Mouse (Mus musculus) lung, embryonic 14.5 days (tissue): ENCODE data around the gene B3galnt2. TPM values are rescaled to one million over a fixed set of nuclear protein-coding genes. Genes with fewer than 3 reads are reported as not detected.
"Not testable (repeated sequence)": the region's sequence is repeated elsewhere in the genome, so short reads cannot be mapped to it uniquely, and the experiment has no call there.

Source experiments
- ATAC-seq: fragments of 200-750 bp; cut with Nextera tagmentation; 2 replicates; pipeline ENCODE4 v1.8.0; 2017; ENCODE audit warnings: mild to moderate bottlenecking, moderate TSS enrichment, moderate library complexity; ENCODE audit not compliant: insufficient read depth
- DNase-seq: peaks from one replicate; pipeline ENCODE4 v3.0.0-alpha.2; 2015
- H3K27ac ChIP-seq: fragments of 300-500 bp; sonication (generic); 2 replicates; pipeline ENCODE4 v1.5.1; 2014; ENCODE audit warnings: low read depth, mild to moderate bottlenecking, moderate library complexity
- H3K27me3 ChIP-seq: fragments of 300-500 bp; sonication (generic); 2 replicates; pipeline ENCODE4 v1.6.1; 2014; ENCODE audit warnings: low read length, control low read depth; ENCODE audit not compliant: insufficient read depth
- H3K36me3 ChIP-seq: fragments of 300-500 bp; sonication (generic); 2 replicates; pipeline ENCODE4 v1.6.1; 2014; ENCODE audit warnings: control low read depth; ENCODE audit not compliant: insufficient read depth
- H3K4me1 ChIP-seq: fragments of 300-500 bp; sonication (generic); 2 replicates; pipeline ENCODE4 v1.6.1; 2014; ENCODE audit warnings: antibody characterized with exemption, control low read depth; ENCODE audit not compliant: insufficient read depth
- H3K4me2 ChIP-seq: fragments of 300-500 bp; sonication (generic); 2 replicates; pipeline ENCODE4 v1.6.1; 2014; ENCODE audit warnings: mild to moderate bottlenecking
- H3K4me3 ChIP-seq: fragments of 300-500 bp; sonication (generic); 2 replicates; pipeline ENCODE4 v1.5.1; 2014; ENCODE audit warnings: low read depth, low read length
- H3K9ac ChIP-seq: fragments of 300-500 bp; sonication (generic); 2 replicates; pipeline ENCODE4 v1.6.1; 2014
- H3K9me3 ChIP-seq: fragments of 300-500 bp; sonication (generic); 2 replicates; pipeline ENCODE4 v1.6.1; 2016; ENCODE audit warnings: low read depth, low read length, control low read depth
- CTCF ChIP-seq: IDR thresholded peaks from 2 replicates; pipeline ENCODE4 v1.5.1; 2016; ENCODE audit warnings: antibody characterized with exemption, low read depth
- WGBS: fragments of 180-500 bp; shearing (Covaris S2); extraction: QIAGEN DNeasy Blood & Tissue Kit; methylation state at CpG from one replicate; pipeline ENCODE4 v1.1.7; 2014; 5-methylcytosine and 5-hydroxymethylcytosine counted together
- polyA plus RNA-seq: library from polyadenylated mRNA; unstranded; fragments of >200 nt; fragmentation: Nextera tagmentation; extraction: Ambion mirVana; gene quantifications from 2 replicates; pipeline ENCODE4 v1.2.1, GENCODE M21; 2014

B3galnt2 gene
- polyA plus RNA-seq, 1 experiment from 2014 or later, result 46.1 TPM

DNA sequence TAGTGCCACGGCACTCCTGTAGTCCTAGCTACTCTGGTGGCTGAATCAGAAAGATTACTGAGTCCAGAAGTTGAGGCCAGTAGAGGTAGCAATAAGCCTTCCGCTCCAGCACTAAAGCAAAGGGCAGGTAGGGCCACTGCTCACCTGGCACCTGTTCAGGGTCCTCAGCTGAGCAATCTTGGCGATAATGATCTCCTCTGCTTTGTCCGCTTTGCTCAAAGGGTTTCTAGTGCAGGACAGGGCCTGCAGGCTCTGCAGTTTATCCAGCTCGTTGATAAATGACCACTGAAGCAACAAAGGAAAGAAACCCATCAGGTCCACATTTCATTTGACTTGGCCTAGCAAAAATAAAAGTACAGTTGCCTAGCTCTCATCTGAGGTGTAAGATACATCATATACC lies 50.7 kb downstream of the B3galnt2 start:
- Histone ChIP-seq H3K9ac (no peak overlapping the region), H3K27me3 (no peaks in the 10 kb centered on the region), H3K9me3 (no peaks in the 10 kb centered on the region), H3K4me1 (no peaks in the 10 kb centered on the region), H3K27ac (no peak overlapping the region), H3K4me2 (no peak overlapping the region), H3K36me3 (peaks cover 62% of the 10 kb centered on the region), H3K4me3 (no peak overlapping the region)
- DNase-seq (no peak), ATAC-seq (no peak)
- no peak for TF ChIP-seq CTCF
- WGBS, result 93% methylated on average over 5 of the region's 5 CpGs

DNA sequence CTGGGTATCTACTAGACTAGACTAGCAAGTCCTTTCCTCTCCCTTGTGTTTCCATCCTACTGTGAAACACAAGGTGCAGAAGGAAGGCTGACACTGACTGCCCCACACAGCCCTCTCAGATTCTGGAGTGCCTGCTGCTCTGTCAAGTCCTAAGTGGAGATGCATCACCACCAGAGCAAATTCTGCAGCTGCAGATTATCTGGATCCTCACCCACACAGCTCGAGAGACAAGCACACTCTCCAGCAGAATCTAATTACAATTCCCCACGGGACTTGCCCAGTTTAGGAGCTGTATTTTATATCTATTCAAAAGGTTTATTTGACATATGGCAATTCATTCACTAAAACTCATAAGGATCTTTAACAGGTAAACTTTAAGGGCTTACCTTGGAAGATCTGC lies 51.8 kb downstream of the B3galnt2 start:
- Histone ChIP-seq H3K27me3 (no peaks in the 10 kb centered on the region), H3K4me2 (no peak overlapping the region), H3K9me3 (no peaks in the 10 kb centered on the region), H3K9ac (no peak overlapping the region), H3K4me3 (no peak overlapping the region), H3K27ac (no peak overlapping the region), H3K4me1 (no peaks in the 10 kb centered on the region), H3K36me3 (peaks cover 61% of the 10 kb centered on the region)
- TF ChIP-seq CTCF, result no peak
- DNase-seq (no peak), ATAC-seq (no peak)
- 77% methylated on average over 2 of the region's 2 CpGs for WGBS

DNA sequence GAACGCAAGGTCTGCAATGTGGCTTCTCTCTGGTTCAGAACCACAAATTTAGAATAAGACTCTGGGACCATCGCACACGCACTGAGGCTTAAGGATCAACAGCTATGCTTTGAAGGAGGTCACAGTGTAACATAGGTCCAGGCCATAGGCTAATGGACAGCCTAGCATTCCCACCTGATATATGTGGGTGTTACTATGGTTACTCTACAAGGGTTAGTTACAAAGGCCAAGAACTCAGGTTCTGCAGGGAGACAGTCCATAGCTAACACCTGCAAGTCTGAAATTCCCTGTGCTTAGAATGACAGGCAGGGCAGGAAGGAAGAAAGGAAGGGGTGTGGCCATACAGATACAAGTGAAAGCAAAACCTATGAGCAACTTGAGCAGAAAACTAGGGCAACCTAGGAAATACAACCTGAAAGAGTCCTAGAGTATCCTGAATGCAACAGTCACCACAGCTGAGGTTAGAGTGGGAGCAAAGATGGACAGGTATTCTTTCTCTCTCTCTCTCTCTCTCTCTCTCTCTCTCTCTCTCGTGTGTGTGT lies 57.3 kb downstream of the B3galnt2 start:
- TF ChIP-seq CTCF, result no peak
- Histone ChIP-seq H3K9me3 (no peaks in the 10 kb centered on the region), H3K4me2 (no peak overlapping the region), H3K9ac (no peak overlapping the region), H3K36me3 (peaks cover 57% of the 10 kb centered on the region), H3K4me3 (no peak overlapping the region), H3K4me1 (no peaks in the 10 kb centered on the region), H3K27me3 (no peaks in the 10 kb centered on the region), H3K27ac (no peak overlapping the region)
- WGBS, result 86% methylated on average over 4 of the region's 4 CpGs
- DNase-seq, result no peak
- ATAC-seq, result no peak

DNA sequence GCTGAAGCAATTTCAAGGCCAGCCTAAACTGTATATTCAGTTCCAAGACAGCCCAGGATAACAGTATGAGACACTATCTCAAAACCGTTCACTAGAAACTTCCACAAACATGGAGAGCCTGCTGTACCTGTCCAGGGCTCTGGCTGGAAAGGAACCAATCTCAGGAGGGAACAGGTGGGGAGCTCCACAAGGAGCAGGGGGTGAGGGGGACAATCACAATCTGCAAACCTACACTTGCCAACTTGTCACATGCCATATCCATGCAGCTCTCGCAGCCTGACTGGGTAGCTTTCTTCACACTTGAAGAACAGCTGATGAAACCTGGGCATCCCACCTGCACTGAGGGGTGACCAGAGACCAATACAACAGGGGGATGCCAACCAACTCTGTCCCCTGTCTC lies 59.7 kb downstream of the B3galnt2 start:
- Histone ChIP-seq H3K27me3 (no peaks in the 10 kb centered on the region), H3K27ac (no peak overlapping the region), H3K4me2 (no peak overlapping the region), H3K9ac (no peak overlapping the region), H3K36me3 (peaks cover 65% of the 10 kb centered on the region), H3K9me3 (no peaks in the 10 kb centered on the region), H3K4me1 (no peaks in the 10 kb centered on the region), H3K4me3 (no peak overlapping the region)
- TF ChIP-seq CTCF, result no peak
- 88% methylated on average over 2 of the region's 2 CpGs for WGBS
- ATAC-seq, result no peak
- DNase-seq, result no peak

DNA sequence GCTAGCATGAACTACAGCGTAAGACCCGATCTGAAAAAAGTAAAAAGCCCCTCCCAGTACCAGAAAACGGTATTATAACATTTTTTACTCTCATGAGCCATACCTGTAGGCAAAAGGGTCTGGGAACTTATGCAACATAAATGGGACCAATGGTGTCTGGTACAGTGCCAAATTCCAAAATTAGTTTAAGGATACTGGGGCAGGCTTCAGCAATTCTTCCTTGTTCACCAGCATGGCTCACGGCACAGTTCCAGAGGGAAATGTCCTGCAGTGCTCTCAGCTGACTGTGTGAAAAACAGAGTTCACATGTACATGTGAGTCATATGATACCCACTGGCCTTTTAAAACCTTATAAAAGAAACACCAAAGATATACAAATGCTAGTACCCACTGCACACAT lies 60.3 kb downstream of the B3galnt2 start:
- ATAC-seq (no peak), DNase-seq (no peak)
- H3K27me3 ChIP-seq, result no peaks in the 10 kb centered on the region
- H3K36me3 ChIP-seq, result peaks cover 65% of the 10 kb centered on the region
- no peak overlapping the region for H3K9ac ChIP-seq
- no peak overlapping the region for H3K4me3 ChIP-seq
- H3K4me2 ChIP-seq, result no peak overlapping the region
- H3K27ac ChIP-seq, result no peak overlapping the region
- WGBS, result 90% methylated on average over 4 of the region's 4 CpGs
- TF ChIP-seq CTCF, result no peak
- H3K4me1 ChIP-seq, result no peaks in the 10 kb centered on the region
- no peaks in the 10 kb centered on the region for H3K9me3 ChIP-seq

GRCm38 (mm10) chr13:14015609-14016008 lies 61.3 kb downstream of the B3galnt2 start:
- Histone ChIP-seq H3K27ac (no peak overlapping the region), H3K4me2 (no peak overlapping the region), H3K27me3 (no peaks in the 10 kb centered on the region), H3K36me3 (peaks cover 61% of the 10 kb centered on the region), H3K4me1 (no peaks in the 10 kb centered on the region), H3K9me3 (no peaks in the 10 kb centered on the region), H3K9ac (no peak overlapping the region), H3K4me3 (no peak overlapping the region)
- DNase-seq (no peak), ATAC-seq (no peak)
- TF ChIP-seq CTCF, result no peak
- 86% methylated on average over 6 of the region's 6 CpGs for WGBS

DNA sequence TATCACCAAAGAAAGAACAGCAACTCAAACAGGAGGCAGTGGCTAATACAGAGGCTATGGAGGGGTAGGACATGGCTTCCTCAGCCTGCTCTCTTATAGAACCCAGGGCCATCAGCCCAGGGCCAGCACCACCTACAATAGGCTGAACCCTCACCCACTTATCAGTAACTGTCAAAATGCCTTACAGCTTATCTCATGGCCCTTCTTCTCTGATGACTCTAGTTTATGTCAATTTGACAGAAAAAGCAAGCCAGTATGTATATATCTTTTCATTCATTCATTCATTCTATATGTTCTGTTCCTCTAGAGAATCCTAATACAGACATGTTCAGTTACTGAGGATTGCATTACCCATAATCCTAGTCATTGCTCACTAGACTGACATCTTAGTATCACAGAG lies 64.0 kb downstream of the B3galnt2 start:
- Histone ChIP-seq H3K9me3 (no peaks in the 10 kb centered on the region), H3K36me3 (peaks cover 45% of the 10 kb centered on the region), H3K4me3 (no peak overlapping the region), H3K27me3 (no peaks in the 10 kb centered on the region), H3K27ac (no peak overlapping the region), H3K4me1 (no peaks in the 10 kb centered on the region), H3K9ac (no peak overlapping the region), H3K4me2 (no peak overlapping the region)
- ATAC-seq, result no peak
- no peak for DNase-seq
- TF ChIP-seq CTCF, result no peak

DNA sequence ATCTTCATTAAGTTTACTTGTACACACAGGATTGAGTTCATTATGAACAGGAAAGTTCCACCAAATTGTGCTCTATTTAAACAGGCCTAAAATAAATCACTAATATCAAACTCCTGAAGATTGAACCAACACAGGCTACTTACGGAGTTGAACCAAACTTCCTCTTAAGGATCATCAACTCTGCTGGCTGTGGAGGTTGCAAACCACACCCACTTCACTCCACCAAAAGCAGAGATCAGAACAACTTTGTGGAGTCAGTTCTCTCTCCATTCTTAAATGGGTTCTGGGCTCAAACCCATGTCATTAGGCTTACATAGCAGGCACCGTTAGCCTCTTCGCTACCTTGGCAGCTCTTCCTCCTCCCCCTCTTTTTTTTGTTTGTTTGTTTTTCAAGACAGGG lies 64.6 kb downstream of the B3galnt2 start:
- ATAC-seq (no peak), DNase-seq (no peak)
- no peak overlapping the region for H3K4me2 ChIP-seq
- no peak overlapping the region for H3K27ac ChIP-seq
- no peak overlapping the region for H3K4me3 ChIP-seq
- H3K9me3 ChIP-seq, result no peaks in the 10 kb centered on the region
- peaks cover 42% of the 10 kb centered on the region for H3K36me3 ChIP-seq
- no peaks in the 10 kb centered on the region for H3K4me1 ChIP-seq
- no peaks in the 10 kb centered on the region for H3K27me3 ChIP-seq
- WGBS, result 87% methylated on average over 3 of the region's 3 CpGs
- no peak overlapping the region for H3K9ac ChIP-seq
- no peak for TF ChIP-seq CTCF

DNA sequence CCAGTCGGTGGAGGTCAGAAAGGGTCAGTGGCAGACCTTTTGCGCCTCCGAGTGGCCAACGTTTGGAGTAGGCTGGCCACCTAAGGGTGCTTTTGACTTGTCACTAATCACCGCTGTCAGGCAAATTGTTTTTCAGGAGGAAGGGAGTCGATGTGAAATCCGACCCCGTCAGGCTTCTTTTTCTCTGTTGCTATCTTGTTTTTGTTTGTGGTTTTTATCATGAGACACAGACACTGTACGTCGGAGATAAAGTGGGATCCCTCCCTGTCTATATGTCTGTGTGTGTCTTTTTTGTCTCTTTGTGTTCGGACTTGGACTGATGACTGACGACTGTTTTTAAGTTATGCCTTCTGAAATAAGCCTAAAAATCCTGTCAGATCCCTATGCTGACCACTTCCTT lies 67.1 kb downstream of the B3galnt2 start:
- H3K36me3 ChIP-seq, result peaks cover 31% of the 10 kb centered on the region
- DNase-seq, ATAC-seq, H3K9me3 ChIP-seq, H3K4me3 ChIP-seq, H3K4me1 ChIP-seq, H3K4me2 ChIP-seq, H3K27me3 ChIP-seq, H3K9ac ChIP-seq, H3K27ac ChIP-seq: not testable (repeated sequence)
- WGBS, result 73% methylated on average over 7 of the region's 12 CpGs
